Mouse (Mus musculus): ENCODE results near the gene Nup155. TPM values are rescaled to one million over a fixed set of nuclear protein-coding genes. Genes with fewer than 3 reads are reported as not detected.

The Nup155 gene
- 1.0 and 2.2 TPM in 2 replicates for polyA plus RNA-seq (2012; rRNA removed; ENCODE audit: low replicate concordance)

DNA sequence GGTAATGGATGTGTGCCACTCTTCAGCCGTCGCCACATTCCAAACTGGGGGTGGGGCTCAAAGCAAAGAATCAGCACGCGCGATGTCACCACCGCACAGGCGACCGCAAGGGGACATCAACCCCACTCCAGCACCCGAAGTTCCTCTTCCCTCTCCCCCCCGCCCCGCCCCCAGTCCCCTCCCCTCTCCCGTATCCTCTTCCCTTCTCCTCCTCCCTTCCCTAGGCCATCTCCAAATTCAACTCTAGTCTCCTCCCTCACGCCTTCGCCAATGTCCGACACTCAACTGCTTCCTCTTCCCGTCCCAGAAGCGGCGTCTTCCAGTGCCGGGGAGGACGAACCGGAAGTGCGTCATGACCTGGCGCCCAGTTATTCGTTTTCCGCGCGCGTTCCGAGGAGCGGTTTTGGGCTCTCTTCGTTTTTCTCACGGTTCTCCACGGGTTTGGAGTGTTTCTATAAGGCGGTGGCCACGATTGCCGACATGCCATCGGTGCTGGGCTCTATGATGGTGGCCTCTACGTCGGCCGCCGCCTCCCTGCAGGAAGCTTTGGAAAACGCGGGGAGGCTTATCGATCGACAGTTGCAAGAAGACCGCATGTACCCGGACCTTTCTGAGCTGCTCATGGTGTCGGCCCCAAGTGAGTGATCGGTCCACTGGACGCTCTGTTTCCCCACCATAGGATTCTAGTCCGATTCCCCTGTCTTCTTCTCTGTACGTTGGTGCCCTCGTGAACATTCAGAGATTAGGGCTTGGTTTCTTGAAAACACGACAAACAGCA is at the start of gene Nup155:
TSS of gene Nup155 (plus strand) at position 308 of the 778 bp plus-strand sequence.

DNA sequence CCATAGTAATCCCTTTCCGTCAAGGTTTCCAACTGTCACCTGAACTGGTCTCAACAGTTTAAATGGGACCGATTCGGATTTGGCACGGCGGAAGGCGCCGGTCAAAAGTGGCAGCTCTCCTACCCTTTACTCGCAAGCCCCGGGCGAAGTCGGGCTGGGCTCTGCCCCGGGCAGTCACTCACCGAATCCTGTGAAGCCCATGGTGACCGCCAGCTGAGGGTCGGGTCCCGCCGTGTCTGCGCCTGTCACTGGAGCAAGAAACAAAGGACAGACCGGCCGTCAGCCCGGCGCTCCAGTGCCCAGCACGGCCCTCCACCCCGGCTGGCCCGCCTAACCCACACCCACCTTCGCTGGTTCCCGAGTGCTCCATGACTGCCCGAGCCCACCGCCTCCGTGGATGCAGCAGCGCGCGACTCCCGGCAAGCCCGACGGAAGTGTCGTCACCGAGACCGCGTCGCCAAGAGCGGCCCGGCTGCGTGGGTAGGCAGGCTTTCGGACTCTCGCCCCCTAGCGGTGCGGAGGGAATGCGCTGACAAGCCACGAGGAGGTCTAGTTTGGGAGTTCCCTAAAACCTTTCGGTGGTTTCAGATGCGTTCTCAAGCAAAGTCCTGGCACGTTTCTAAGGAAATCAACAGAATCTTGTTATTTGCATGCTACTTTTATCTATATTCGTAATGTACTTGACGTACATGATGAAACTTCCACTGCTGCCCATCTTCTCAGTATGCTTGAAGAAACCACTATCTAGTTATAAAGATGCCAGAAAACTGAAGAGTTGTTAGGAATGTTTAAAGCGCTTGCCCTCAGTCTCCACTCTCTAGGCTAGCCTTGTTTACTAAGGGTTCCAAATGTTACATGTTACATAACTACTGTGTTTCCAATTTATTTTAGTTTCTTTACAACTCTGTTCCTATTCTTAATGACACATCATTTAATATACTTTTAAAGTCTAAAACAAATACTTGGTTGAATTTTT is 10.0 kb upstream of the Nup155 start, which contains the start of gene Wdr70:
TSS of gene Wdr70 (minus strand) at position 436 of the 976 bp plus-strand sequence.

DNA sequence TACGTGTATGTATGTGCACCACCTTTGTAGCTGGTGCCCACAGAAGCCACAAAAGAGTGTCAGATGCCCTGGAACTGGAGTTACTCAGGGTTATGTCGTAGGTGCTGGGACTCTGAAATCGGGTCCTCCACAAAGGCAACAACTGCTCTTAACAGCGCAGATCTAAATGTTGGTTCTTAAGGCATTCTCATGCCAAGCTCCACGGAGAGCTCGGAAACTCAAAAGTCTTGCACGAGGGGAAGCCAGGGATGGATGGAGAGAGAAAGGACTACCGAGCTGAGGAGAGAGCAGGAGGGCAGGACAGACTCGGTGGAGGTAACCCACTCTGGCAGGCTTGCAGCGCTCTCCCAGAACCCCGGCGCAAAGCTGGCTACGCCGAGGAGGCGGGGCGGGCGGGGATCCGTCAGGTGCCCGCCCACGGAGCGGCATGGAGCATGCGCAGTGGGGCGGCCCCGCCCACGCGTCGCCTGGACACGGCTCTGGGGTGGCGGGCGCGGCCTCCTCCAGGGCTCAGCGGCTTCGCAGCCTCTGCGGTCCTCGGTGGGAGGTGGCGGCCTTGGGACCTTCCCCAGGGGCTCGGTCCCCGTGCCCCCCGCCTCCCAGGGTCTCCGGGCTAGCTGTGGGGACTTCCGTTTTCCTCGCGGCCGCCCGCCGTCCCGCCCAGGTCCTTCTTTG is 59.7 kb downstream of the Nup155 start, which contains the start of gene Cplane1:
TSS of gene Cplane1 (plus strand) at position 516 of the 675 bp plus-strand sequence.

Other genes with a start within 250 kb of the Nup155 start
- 3.2 and 3.4 TPM in 2 replicates for gene Wdr70, start 10.1 kb upstream of the Nup155 start, polyA plus RNA-seq (2012; rRNA removed; ENCODE audit: low replicate concordance)
- gene Cplane1, start 59.8 kb downstream of the Nup155 start, polyA plus RNA-seq (2012; rRNA removed; ENCODE audit: low replicate concordance): 0.24 and 0.55 TPM in 2 replicates